Mouse (Mus musculus): ENCODE results near the gene Fgfbp3. TPM values are rescaled to one million over a fixed set of nuclear protein-coding genes. Genes with fewer than 3 reads are reported as not detected.
A peak's percentile ranks its signal among the peaks of the same experiment; 100 is the strongest.
"Not testable (repeated sequence)": the region's sequence is repeated elsewhere in the genome, so short reads cannot be mapped to it uniquely, and the experiment has no call there.

Fgfbp3 gene
- 8.6 and 10.7 TPM in 2 replicates for polyA plus RNA-seq (2014; fragmentation: Nextera tagmentation; extraction: Ambion mirVana)

- H3K9me3 ChIP-seq (replicated peaks; ENCODE audit: control insufficient read depth, low read length), result no peaks in the 10 kb centered on the region
- H3K36me3 ChIP-seq (replicated peaks; ENCODE audit: control insufficient read depth, insufficient read depth, low read depth, low read length), result no peaks in the 10 kb centered on the region
- ATAC-seq (replicated peaks; ENCODE audit: insufficient number of reproducible peaks, low FRiP score, low TSS enrichment, low read depth) (no peak), DNase-seq (ENCODE audit: low spot score) (peak; percentile 38)
- peak within 1 kb of the TSS; percentile 92 for H3K9ac ChIP-seq (replicated peaks; ENCODE audit: low read length)
- no peaks in the 10 kb centered on the region for H3K27me3 ChIP-seq (ENCODE audit: control insufficient read depth, insufficient read depth, low read length)
- H3K4me1 ChIP-seq (ENCODE audit: control insufficient read depth, insufficient read depth, low read length), result no peaks in the 10 kb centered on the region
- H3K4me2 ChIP-seq (ENCODE audit: low read depth, low read length), result peak within 1 kb of the TSS; percentile 58
- H3K27ac ChIP-seq (replicated peaks; ENCODE audit: low read depth, low read length), result peak within 1 kb of the TSS; percentile 83
- 8% methylated on average over 12 of the region's 12 CpGs for WGBS
- peak within 1 kb of the TSS; percentile 89 for H3K4me3 ChIP-seq (ENCODE audit: low read depth, low read length)
Observed at GRCm38 (mm10) chr19:36919466-36919865, at the start of gene Fgfbp3. Gene Fgfbp3 (minus strand): TSS chr19:36919615.

- not testable (repeated sequence) for H3K4me1 ChIP-seq (ENCODE audit: control insufficient read depth, insufficient read depth, low read length)
- WGBS, result 78% methylated on average over 6 of the region's 6 CpGs
Observed at GRCm38 (mm10) chr19:36962544-36963260, 43.3 kb upstream of the Fgfbp3 start.

GRCm38 (mm10) chr19:36961320-36961719 lies 41.9 kb upstream of the Fgfbp3 start:
- 94% methylated on average over 1 of the region's 1 CpGs for WGBS
- ATAC-seq (replicated peaks; ENCODE audit: insufficient number of reproducible peaks, low FRiP score, low TSS enrichment, low read depth), result no peak
- Histone ChIP-seq H3K4me3 (ENCODE audit: low read depth, low read length) (no peak overlapping the region), H3K9ac (replicated peaks; ENCODE audit: low read length) (no peak overlapping the region), H3K27me3 (ENCODE audit: control insufficient read depth, insufficient read depth, low read length) (no peaks in the 10 kb centered on the region), H3K4me1 (ENCODE audit: control insufficient read depth, insufficient read depth, low read length) (no peaks in the 10 kb centered on the region), H3K4me2 (ENCODE audit: low read depth, low read length) (no peak overlapping the region), H3K36me3 (replicated peaks; ENCODE audit: control insufficient read depth, insufficient read depth, low read depth, low read length) (no peaks in the 10 kb centered on the region), H3K27ac (replicated peaks; ENCODE audit: low read depth, low read length) (no peak overlapping the region), H3K9me3 (replicated peaks; ENCODE audit: control insufficient read depth, low read length) (no peaks in the 10 kb centered on the region)
- DNase-seq (ENCODE audit: low spot score), result no peak

More at GRCm38 (mm10) chr19:36962544-36963260, 43.3 kb upstream of the Fgfbp3 start:
- not testable (repeated sequence) for H3K27me3 ChIP-seq (ENCODE audit: control insufficient read depth, insufficient read depth, low read length); ATAC-seq (replicated peaks; ENCODE audit: insufficient number of reproducible peaks, low FRiP score, low TSS enrichment, low read depth); H3K4me2 ChIP-seq (ENCODE audit: low read depth, low read length); H3K36me3 ChIP-seq (replicated peaks; ENCODE audit: control insufficient read depth, insufficient read depth, low read depth, low read length); DNase-seq (ENCODE audit: low spot score); H3K4me3 ChIP-seq (ENCODE audit: low read depth, low read length); H3K9ac ChIP-seq (replicated peaks; ENCODE audit: low read length); H3K27ac ChIP-seq (replicated peaks; ENCODE audit: low read depth, low read length); H3K9me3 ChIP-seq (replicated peaks; ENCODE audit: control insufficient read depth, low read length)

GRCm38 (mm10) chr19:36958331-36958730 lies 38.9 kb upstream of the Fgfbp3 start:
- Histone ChIP-seq H3K9ac (replicated peaks; ENCODE audit: low read length) (no peak overlapping the region), H3K27ac (replicated peaks; ENCODE audit: low read depth, low read length) (no peak overlapping the region), H3K36me3 (replicated peaks; ENCODE audit: control insufficient read depth, insufficient read depth, low read depth, low read length) (no peaks in the 10 kb centered on the region), H3K4me1 (ENCODE audit: control insufficient read depth, insufficient read depth, low read length) (no peaks in the 10 kb centered on the region), H3K4me2 (ENCODE audit: low read depth, low read length) (no peak overlapping the region), H3K9me3 (replicated peaks; ENCODE audit: control insufficient read depth, low read length) (no peaks in the 10 kb centered on the region), H3K4me3 (ENCODE audit: low read depth, low read length) (no peak overlapping the region), H3K27me3 (ENCODE audit: control insufficient read depth, insufficient read depth, low read length) (no peaks in the 10 kb centered on the region)
- no peak for DNase-seq (ENCODE audit: low spot score)
- ATAC-seq (replicated peaks; ENCODE audit: insufficient number of reproducible peaks, low FRiP score, low TSS enrichment, low read depth), result no peak
- 89% methylated on average over 4 of the region's 4 CpGs for WGBS

GRCm38 (mm10) chr19:36953637-36954206 lies 34.3 kb upstream of the Fgfbp3 start:
- Histone ChIP-seq H3K4me1 (ENCODE audit: control insufficient read depth, insufficient read depth, low read length) (no peaks in the 10 kb centered on the region), H3K27me3 (ENCODE audit: control insufficient read depth, insufficient read depth, low read length) (no peaks in the 10 kb centered on the region), H3K27ac (replicated peaks; ENCODE audit: low read depth, low read length) (no peak overlapping the region), H3K9ac (replicated peaks; ENCODE audit: low read length) (no peak overlapping the region), H3K4me3 (ENCODE audit: low read depth, low read length) (no peak overlapping the region), H3K9me3 (replicated peaks; ENCODE audit: control insufficient read depth, low read length) (no peaks in the 10 kb centered on the region), H3K36me3 (replicated peaks; ENCODE audit: control insufficient read depth, insufficient read depth, low read depth, low read length) (no peaks in the 10 kb centered on the region), H3K4me2 (ENCODE audit: low read depth, low read length) (no peak overlapping the region)
- ATAC-seq (replicated peaks; ENCODE audit: insufficient number of reproducible peaks, low FRiP score, low TSS enrichment, low read depth) (no peak), DNase-seq (ENCODE audit: low spot score) (peak; percentile 6)
- 67% methylated on average over 4 of the region's 4 CpGs for WGBS

GRCm38 (mm10) chr19:36940064-36940463 lies 20.6 kb upstream of the Fgfbp3 start:
- no peaks in the 10 kb centered on the region for H3K36me3 ChIP-seq (replicated peaks; ENCODE audit: control insufficient read depth, insufficient read depth, low read depth, low read length)
- ATAC-seq (replicated peaks; ENCODE audit: insufficient number of reproducible peaks, low FRiP score, low TSS enrichment, low read depth) (no peak), DNase-seq (ENCODE audit: low spot score) (peak; percentile 15)
- WGBS, result 90% methylated on average over 1 of the region's 1 CpGs
- no peak overlapping the region for H3K4me2 ChIP-seq (ENCODE audit: low read depth, low read length)
- H3K27ac ChIP-seq (replicated peaks; ENCODE audit: low read depth, low read length), result no peak overlapping the region
- H3K9ac ChIP-seq (replicated peaks; ENCODE audit: low read length), result no peak overlapping the region
- H3K27me3 ChIP-seq (ENCODE audit: control insufficient read depth, insufficient read depth, low read length), result no peaks in the 10 kb centered on the region
- H3K4me3 ChIP-seq (ENCODE audit: low read depth, low read length), result no peak overlapping the region
- no peaks in the 10 kb centered on the region for H3K9me3 ChIP-seq (replicated peaks; ENCODE audit: control insufficient read depth, low read length)
- no peaks in the 10 kb centered on the region for H3K4me1 ChIP-seq (ENCODE audit: control insufficient read depth, insufficient read depth, low read length)

- ATAC-seq (replicated peaks; ENCODE audit: insufficient number of reproducible peaks, low FRiP score, low TSS enrichment, low read depth) (no peak), DNase-seq (ENCODE audit: low spot score) (no peak)
- Histone ChIP-seq H3K4me1 (ENCODE audit: control insufficient read depth, insufficient read depth, low read length) (no peaks in the 10 kb centered on the region), H3K36me3 (replicated peaks; ENCODE audit: control insufficient read depth, insufficient read depth, low read depth, low read length) (no peaks in the 10 kb centered on the region), H3K27ac (replicated peaks; ENCODE audit: low read depth, low read length) (no peak overlapping the region), H3K4me2 (ENCODE audit: low read depth, low read length) (no peak overlapping the region), H3K4me3 (ENCODE audit: low read depth, low read length) (no peak overlapping the region), H3K9me3 (replicated peaks; ENCODE audit: control insufficient read depth, low read length) (no peaks in the 10 kb centered on the region), H3K9ac (replicated peaks; ENCODE audit: low read length) (no peak overlapping the region), H3K27me3 (ENCODE audit: control insufficient read depth, insufficient read depth, low read length) (no peaks in the 10 kb centered on the region)
Observed at GRCm38 (mm10) chr19:36938008-36938407, 18.6 kb upstream of the Fgfbp3 start.

GRCm38 (mm10) chr19:36936285-36936684 lies 16.9 kb upstream of the Fgfbp3 start:
- no peak overlapping the region for H3K9ac ChIP-seq (replicated peaks; ENCODE audit: low read length)
- ATAC-seq (replicated peaks; ENCODE audit: insufficient number of reproducible peaks, low FRiP score, low TSS enrichment, low read depth), result no peak
- H3K4me2 ChIP-seq (ENCODE audit: low read depth, low read length), result no peak overlapping the region
- WGBS, result 91% methylated on average over 4 of the region's 4 CpGs
- DNase-seq (ENCODE audit: low spot score), result no peak
- no peak overlapping the region for H3K4me3 ChIP-seq (ENCODE audit: low read depth, low read length)
- no peaks in the 10 kb centered on the region for H3K36me3 ChIP-seq (replicated peaks; ENCODE audit: control insufficient read depth, insufficient read depth, low read depth, low read length)
- no peak overlapping the region for H3K27ac ChIP-seq (replicated peaks; ENCODE audit: low read depth, low read length)
- no peaks in the 10 kb centered on the region for H3K9me3 ChIP-seq (replicated peaks; ENCODE audit: control insufficient read depth, low read length)
- H3K27me3 ChIP-seq (ENCODE audit: control insufficient read depth, insufficient read depth, low read length), result no peaks in the 10 kb centered on the region
- no peaks in the 10 kb centered on the region for H3K4me1 ChIP-seq (ENCODE audit: control insufficient read depth, insufficient read depth, low read length)
